Mouse (Mus musculus) ovary, postnatal 36 days (tissue): ENCODE measurements around the gene Dnal4.

Source experiments
- DNase-seq: peaks from one replicate; pipeline ENCODE4 v3.0.0; 2022; ENCODE audit warnings: low spot score, mixed read lengths

Dnal4 gene

GRCm38 (mm10) chr15:79733640-79734039, 44.0 kb downstream of the Dnal4 start:
- DNase-seq, result no peak

DNA sequence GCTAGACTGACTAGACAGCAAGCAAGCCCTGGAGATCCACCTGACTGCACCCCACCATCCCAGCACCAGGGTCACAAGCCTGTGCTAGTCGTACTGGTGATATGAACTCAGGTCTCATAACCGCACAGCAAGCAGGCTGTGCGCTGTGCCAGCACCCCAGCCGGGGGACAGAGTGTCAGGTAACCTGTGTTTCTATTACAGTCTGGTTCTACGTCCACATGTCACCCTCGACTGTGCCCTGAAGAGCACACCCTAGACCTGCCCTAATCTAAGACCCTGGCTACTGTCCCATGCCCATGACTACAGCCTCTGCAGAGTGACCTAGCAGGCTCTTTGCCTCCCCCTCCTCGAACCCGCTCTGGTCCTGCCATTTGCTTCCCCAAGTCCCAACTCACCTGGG, 44.5 kb downstream of the Dnal4 start:
- no peak for DNase-seq

- no peak for DNase-seq
These were observed 46.1 kb downstream of the Dnal4 start for GRCm38 (mm10) chr15:79731554-79731953.

GRCm38 (mm10) chr15:79728731-79729388, 48.8 kb downstream of the Dnal4 start:
- no peak for DNase-seq

DNA sequence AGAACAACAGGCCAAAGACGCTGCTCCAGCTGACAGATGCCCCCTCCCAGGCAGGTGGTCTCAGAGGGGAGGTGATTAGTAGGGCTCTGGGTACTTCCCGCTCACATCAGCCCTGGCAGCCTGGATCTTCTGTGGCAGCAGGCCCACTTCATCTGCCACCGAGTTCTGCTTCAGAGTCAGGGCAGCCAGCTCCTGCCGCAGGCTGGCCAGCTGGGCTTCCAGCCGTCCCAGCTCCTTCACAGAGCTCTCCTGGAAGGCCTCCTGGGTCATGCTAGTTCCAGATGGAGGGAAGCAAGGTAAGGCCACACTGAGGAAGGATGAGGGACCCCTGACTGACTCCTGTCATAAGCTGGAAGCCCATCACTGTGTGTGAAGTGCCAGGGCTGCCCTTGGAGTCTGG, 49.3 kb downstream of the Dnal4 start:
- no peak for DNase-seq

GRCm38 (mm10) chr15:79727840-79728239, 49.8 kb downstream of the Dnal4 start:
- no peak for DNase-seq

DNA sequence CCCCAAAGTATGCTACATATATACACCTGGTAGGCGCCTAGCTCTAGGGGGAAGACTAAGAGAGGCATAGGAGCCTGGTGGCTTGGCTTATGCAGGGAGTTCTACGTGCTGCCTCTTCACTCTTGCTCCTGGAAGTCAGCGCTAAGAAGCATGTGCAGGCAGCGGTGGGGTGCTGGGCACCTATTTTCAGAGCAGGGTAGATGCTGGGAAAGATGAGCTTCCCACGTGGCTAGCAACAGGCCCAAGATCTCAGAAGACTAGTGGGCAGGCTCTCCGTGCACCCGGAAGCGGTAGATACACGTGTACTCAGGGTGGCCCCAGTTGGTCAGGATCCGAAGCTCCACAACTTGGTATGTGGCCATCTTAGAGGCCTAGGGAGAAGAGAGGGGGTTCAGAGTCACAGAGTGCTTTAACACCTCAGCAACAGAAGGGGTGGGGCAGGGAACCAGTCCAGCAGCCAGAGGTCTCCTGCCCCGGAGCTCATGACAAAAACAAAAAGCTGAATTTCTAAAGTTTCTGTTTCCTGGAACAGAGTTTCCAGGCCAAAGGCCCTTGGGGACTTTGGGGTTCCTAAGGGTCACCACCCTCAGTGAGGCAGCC, 52.4 kb downstream of the Dnal4 start:
- no peak for DNase-seq

GRCm38 (mm10) chr15:79723439-79723838, 54.2 kb downstream of the Dnal4 start:
- no peak for DNase-seq

- no peak for DNase-seq
These were observed 56.9 kb downstream of the Dnal4 start for GRCm38 (mm10) chr15:79720796-79721195.

GRCm38 (mm10) chr15:79720267-79720666, 57.4 kb downstream of the Dnal4 start:
- no peak for DNase-seq

DNA sequence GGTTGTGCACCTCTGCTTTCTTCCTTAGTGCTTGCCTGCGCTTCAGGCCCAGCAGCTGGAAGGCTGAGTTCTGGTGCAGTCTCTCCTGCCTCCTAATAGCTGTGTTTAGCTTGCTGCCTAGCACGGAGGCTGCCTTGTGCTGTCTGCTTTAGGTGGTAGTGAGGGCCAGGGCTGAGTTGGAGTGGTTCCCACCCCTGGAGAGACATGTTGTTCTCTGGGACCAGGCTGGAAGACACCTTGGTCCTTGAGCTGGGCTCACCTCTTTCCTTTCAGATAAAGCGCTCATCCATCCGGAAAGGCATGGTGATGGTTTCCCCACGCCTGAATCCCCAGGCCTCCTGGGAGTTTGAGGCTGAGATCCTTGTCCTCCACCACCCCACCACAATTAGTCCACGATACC, 60.9 kb downstream of the Dnal4 start:
- no peak for DNase-seq

DNA sequence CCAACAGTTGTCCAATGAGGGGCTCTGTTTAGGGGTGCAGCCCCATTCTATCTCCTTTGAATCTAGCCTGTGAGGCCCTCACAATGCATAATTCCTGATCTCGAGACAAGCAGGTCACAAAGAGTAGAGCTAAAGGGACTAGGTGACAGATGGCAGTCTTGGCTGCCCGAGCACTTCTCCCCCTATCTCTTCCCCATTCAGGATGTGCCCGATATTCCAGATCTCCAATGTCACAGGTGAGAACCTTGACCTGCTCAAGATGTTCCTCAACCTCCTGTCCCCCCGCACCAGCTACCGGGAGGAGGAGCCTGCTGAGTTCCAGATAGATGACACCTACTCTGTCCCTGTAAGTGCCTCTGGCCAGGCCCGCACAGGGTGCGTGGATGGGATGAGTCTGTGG, 62.0 kb downstream of the Dnal4 start:
- DNase-seq, result no peak
